Mouse (Mus musculus) T-cell, adult 2 months (primary cell): Measurements from ENCODE around the gene Rhof.
"Not testable (repeated sequence)": the region's sequence is repeated elsewhere in the genome, so short reads cannot be mapped to it uniquely, and the experiment has no call there.

Source experiments
- DNase-seq: peaks from one replicate; pipeline ENCODE4 v3.0.0; 2022; ENCODE audit warnings: low spot score

The Rhof gene

DNA sequence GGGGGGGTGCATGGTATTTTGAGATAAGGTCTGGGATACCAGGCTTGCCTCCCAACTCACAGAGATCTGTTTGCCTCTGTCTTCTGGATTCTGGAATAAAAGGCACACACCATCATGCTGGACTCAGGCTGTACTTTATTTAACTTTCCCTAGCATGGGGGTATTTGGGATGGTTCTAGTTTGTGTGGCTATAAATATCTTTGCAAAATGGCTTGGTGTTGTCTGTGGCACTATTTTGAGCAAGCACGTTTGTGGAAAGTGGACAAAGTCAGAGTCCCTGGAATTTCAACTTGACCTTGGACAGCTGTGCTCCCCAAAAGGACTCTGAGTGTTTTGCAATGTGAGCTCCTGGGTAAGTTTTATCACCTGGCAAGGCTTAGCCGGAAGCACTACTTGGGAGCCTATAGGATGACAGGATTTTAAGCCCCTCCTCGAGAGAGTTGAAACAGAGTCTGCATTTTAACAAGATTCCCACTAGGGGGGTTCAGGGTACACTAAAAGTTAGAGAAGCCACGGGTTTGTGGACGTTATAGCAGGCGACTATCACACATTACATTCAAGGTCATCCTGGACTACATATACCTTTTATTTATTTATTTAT, 65.0 kb downstream of the Rhof start:
- DNase-seq, result peak; percentile 68

DNA sequence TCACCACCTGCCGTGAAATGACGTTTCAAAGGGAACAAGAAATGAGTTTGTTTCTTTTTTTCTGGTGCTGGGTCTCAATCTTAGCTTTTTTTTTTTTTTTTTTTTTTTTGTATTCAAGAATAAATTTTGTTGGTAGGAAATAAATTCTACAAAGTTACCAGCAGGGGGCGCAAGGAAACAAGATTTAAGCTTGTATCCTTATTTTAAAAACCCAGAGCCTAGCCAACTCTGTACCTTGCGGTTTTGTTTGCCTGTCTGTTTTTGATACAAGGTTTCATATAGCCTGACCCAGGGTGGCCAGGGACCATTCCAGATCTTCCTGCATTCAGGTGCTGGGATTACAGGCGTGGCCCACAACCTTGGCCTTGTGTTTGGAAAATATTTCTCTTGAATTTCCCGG, 68.3 kb downstream of the Rhof start:
- peak; percentile 76 for DNase-seq

DNA sequence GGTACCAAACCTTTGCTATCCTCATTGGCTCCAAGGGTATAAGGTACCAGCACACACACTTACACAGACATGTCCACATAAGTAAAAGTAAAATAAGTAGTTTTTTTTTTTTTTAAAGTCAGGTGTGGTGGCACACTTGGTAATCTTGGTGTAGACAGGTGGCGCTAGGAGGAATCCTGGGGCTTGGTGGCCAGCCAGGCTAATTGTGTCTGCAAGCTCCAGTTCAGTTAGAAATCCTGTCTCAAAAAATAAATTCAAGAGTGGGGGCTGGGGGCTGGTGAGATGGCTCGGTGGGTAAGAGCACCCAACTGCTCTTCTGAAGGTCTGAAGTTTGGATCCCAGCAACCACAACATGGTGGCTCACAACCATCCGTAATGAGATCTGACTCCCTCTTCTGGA, 69.4 kb downstream of the Rhof start:
- no peak for DNase-seq

DNA sequence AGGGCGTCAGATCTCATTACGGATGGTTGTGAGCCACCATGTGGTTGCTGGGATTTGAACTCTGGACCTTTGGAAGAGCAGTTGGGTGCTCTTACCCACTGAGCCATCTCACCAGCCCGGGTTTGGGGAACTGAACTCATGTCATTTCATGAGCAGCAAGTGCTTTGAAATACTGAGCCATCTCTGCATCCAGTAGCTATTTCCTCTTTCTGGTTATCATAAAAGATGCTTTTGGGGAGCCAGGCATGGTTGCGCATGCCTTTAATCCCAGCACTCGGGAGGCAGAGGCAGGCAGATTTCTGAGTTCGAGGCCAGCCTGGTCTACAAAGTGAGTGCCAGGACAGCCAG, 71.1 kb downstream of the Rhof start:
- DNase-seq, result not testable (repeated sequence)

DNA sequence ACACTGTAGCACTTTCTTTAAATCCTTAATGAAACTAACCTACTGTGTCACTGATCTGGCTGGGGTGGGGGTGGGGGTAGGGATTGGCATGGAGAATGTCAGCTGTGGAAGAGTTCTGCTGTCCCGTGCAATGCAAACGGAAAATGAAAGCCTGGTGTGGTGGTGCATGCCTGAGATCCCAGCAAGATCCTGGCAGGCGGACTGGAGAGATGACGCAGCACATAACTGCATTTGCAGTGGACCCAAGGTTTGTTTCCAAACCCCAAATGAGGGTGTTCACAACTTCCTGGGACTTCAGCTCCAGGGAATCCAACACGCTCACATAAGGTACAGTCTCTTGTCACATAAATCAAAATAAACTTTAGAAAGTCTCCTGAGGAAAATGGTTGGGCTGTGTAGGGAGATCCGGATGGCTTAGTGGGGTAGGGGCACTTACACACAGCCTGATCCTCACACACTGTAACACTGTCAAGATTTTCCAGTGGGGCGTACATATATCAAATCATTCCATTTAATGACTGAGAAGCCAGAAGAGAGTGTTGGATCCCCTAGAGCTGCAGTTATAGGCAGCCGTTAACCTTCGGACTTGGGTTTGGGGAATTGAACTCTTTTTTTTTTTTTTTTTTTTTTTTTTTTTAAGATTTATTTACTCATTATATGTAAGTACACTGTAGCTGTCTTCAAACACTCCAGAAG, 71.6 kb downstream of the Rhof start:
- DNase-seq, result no peak

DNA sequence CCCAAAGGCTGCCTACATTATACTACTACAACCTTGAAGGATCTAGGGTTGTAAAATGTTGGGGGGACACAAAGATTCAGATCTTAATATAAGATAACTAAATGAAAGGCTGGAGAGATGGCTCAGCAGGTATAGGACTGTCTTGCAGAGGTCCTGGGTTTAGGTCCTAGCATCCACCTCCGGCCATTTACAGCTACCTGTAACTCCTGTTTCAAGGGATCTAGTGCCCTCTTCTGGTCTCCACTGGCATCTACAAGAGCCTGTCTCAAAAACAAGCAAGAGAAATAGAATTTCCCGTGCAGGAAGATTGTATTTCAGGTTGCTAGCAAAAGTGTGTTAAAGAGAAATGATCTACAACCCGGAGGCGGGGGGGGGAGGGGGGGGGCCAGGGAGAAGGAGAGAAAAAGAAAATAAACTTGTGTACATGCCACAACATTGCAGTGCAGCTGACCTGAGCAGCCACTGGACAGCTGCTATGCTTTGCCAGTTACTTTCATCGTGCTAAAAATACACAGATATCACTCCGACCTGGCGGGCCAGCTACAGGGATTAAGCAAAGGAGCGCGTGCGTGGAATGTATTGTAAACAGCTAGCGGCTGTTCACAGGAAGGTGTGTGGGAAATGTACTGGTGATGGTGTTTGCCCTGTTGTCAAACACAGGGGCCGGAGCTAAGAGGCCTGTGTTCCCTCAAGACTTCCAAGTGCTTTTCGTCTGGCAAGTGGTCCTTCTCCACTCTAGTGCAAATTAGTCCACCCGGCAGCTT, 72.6 kb downstream of the Rhof start:
- DNase-seq, result peak; percentile 54

- peak; percentile 47 for DNase-seq
These were observed 74.0 kb downstream of the Rhof start for GRCm38 (mm10) chr5:123058251-123059102.

DNA sequence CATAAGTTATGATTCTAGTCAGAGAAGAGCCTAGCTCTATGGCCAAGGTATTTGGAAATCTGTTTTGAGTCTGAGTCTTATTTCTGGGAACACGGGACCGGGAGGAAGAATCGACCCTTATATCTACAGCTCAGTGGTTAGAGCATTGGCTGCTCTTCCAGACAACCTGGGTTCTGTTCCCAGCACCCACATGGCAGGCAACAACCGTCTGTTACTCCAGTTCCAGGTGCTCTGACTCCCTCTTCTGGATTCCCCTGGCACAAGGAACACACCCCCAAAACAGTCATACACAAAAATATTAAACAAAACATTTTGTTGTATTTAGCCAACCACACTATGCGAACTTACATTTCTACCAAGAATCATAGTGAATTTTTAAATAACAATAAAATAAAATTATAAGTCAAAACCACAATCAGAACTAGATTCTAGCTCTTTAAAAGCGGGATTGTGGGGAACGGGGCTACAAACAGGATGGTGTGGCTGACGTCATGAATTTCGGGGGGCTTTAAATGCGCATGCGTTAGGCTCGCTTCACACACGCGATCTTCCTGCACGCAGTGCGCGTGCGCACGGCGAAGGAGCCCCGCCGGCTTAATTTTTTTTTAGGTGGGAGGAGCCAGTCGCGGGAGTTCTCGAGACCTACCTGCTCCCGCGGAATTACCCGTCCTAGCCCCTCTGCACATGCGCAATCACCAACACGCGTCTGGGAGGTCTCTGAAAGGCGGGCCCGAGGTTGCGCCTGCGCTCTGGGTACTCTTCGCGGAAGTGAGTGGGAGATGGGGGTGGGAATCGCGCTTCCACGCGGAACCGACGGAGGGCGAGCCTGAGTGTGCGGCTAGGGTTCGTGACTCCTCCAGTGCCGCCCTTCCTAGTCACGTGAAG, 74.9 kb downstream of the Rhof start:
- DNase-seq, result peak; percentile 100
